Mouse (Mus musculus): Measurements from ENCODE around the gene Zfp612.

The Zfp612 gene

DNA sequence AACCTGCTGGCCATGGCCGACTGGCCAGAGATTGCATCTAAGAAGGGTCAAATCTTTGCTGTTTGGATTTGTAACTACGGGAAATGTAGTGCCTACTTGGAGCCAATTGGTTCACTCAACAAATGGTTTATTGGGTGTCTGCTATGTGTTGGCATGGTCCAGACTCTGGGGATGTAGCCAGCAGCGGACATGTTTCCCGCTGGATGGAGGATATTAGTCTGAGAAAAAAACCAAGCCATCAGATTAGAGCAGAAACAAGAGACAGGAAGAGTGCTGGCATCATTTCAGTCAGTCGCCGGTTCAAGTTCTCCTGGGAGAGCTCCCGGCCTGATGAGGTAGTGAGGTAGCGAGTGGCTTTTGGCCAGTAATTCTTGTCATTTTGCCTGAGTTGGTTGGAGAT lies 54.7 kb downstream of the Zfp612 start:
- peak; percentile 21 for DNase-seq (ENCODE audit: low read depth, low spot score)

DNA sequence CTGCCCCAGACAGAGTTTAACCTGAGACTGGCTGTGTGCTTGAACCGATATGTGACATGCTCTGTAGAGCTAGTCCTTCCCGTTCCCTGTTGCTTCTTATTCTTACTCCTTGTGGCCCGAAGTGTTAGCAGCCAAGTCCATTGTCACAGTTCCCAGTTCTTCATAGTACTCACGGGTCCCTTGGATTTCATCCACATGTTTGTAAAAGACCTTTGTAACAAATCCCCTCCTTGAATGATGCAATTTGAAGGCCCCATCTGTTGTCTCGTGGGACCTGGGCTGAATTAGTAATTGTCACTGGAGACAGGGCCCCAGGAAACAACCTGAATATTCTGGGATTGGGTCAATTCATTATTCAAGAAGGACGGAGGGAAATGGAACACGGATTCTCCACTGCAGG lies 56.0 kb downstream of the Zfp612 start:
- DNase-seq (ENCODE audit: low read depth, low spot score), result no peak

DNA sequence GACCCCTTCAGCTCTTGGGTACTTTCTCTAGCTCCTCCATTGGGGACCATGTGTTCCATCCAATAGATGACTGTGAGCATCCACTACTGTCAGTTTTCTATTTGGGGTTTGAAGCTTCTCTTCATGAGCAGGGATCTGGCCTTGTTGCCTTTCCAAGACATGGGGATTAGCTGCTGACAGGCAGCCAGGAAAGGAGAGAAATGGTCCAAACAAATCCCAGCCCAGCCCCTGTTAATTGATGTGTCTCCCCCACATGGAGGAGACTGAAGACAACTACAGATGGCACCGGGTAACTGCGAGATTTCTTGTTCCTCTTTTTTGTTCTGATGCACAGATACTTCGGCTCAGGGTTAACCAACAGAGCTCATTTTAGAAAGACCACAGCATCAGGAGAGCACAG lies 60.6 kb downstream of the Zfp612 start:
- DNase-seq (ENCODE audit: low read depth, low spot score), result peak; percentile 60

DNA sequence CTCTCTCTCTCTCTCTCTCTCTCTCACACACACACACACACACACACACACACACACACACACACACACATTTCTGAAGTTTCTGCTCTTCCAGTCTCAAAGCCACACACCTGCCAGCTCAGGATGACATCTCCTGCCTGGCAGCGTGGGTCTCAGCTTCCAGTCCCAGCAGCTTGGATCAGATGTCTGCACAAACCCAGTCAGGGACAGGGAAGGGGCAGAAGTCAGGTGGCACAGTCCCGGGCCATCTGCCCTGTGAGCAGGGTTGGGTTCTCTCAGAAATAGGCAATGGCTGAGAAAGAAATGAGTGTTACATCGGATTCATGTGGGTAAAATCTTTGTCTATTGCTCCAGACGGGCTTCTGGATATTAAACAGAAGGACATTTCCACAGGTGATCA lies 61.2 kb downstream of the Zfp612 start:
- DNase-seq (ENCODE audit: low read depth, low spot score), result peak; percentile 76

All from brain, adult 2 months (tissue).